Mouse (Mus musculus): ENCODE data around the gene Zfp61. TPM values are rescaled to one million over a fixed set of nuclear protein-coding genes. Genes with fewer than 3 reads are reported as not detected.

Gene Zfp61
- polyA plus RNA-seq (2012; rRNA removed), result 4.3 and 4.9 TPM in 2 replicates

GRCm38 (mm10) chr7:24300771-24301282 lies at the start of gene Zfp61:
Gene Zfp61 (minus strand): TSS chr7:24301232.

GRCm38 (mm10) chr7:24348896-24349295 lies 47.9 kb upstream of the Zfp61 start, which contains the start of gene Lypd5:
Gene Lypd5 (plus strand): TSS chr7:24349196.

GRCm38 (mm10) chr7:24333304-24333986 lies 32.4 kb upstream of the Zfp61 start, which contains the start of gene Tescl:
Gene Tescl (minus strand): TSS chr7:24333936.

GRCm38 (mm10) chr7:24316567-24317092 lies 15.6 kb upstream of the Zfp61 start, which contains the start of gene Zfp94:
Gene Zfp94 (minus strand): TSS chr7:24316666.

GRCm38 (mm10) chr7:24270288-24270672 lies 30.8 kb downstream of the Zfp61 start, which contains the start of gene Zfp93:
Gene Zfp93 (plus strand): TSS chr7:24270420.

GRCm38 (mm10) chr7:24254633-24255474 lies 46.2 kb downstream of the Zfp61 start, which contains the start of gene Zfp108:
Gene Zfp108 (plus strand): TSS chr7:24254794.

Other genes starting within 250 kb of the Zfp61 start
- gene Vmn1r183, start 248.0 kb downstream of the Zfp61 start, polyA plus RNA-seq (2012; rRNA removed), result not detected in 2 replicates
- 8.2 and 9.9 TPM in 2 replicates for gene Zfp180, start 219.3 kb downstream of the Zfp61 start, polyA plus RNA-seq (2012; rRNA removed)
- 0.88 and 1.3 TPM in 2 replicates for gene Zfp112, start 188.9 kb downstream of the Zfp61 start, polyA plus RNA-seq (2012; rRNA removed)
- gene Zfp235, start 167.1 kb downstream of the Zfp61 start, polyA plus RNA-seq (2012; rRNA removed), result 4.0 and 5.8 TPM in 2 replicates
- gene Zfp114, start 126.2 kb downstream of the Zfp61 start, polyA plus RNA-seq (2012; rRNA removed), result 0.14 and 0.20 TPM in 2 replicates
- 1.4 TPM in 2 replicates for gene Zfp111, start 89.8 kb downstream of the Zfp61 start, polyA plus RNA-seq (2012; rRNA removed)
- 0.93 and 1.0 TPM in 2 replicates for gene Zfp109, start 63.7 kb downstream of the Zfp61 start, polyA plus RNA-seq (2012; rRNA removed)
- 0.55 and 0.73 TPM in 2 replicates for gene Zfp108, start 46.4 kb downstream of the Zfp61 start, polyA plus RNA-seq (2012; rRNA removed)
- gene Zfp93, start 30.8 kb downstream of the Zfp61 start, polyA plus RNA-seq (2012; rRNA removed), result 1.4 and 1.6 TPM in 2 replicates
- gene Zfp94, start 15.4 kb upstream of the Zfp61 start, polyA plus RNA-seq (2012; rRNA removed), result 4.4 TPM in 2 replicates
- 1.5 and 1.9 TPM in 2 replicates for gene Tescl, start 32.7 kb upstream of the Zfp61 start, polyA plus RNA-seq (2012; rRNA removed)
- gene Lypd5, start 48.0 kb upstream of the Zfp61 start, polyA plus RNA-seq (2012; rRNA removed), result not detected in 2 replicates
- 136 and 140 TPM in 2 replicates for gene Kcnn4, start 69.0 kb upstream of the Zfp61 start, polyA plus RNA-seq (2012; rRNA removed)
- gene Smg9, start 98.4 kb upstream of the Zfp61 start, polyA plus RNA-seq (2012; rRNA removed), result 49.2 and 51.1 TPM in 2 replicates
- gene Irgc1, start 151.1 kb upstream of the Zfp61 start, polyA plus RNA-seq (2012; rRNA removed), result 0.35 and 1.1 TPM in 2 replicates
- gene Plaur, start 161.3 kb upstream of the Zfp61 start, polyA plus RNA-seq (2012; rRNA removed), result 16.4 and 17.4 TPM in 2 replicates
- 8.6 and 12.3 TPM in 2 replicates for gene Cadm4, start 180.8 kb upstream of the Zfp61 start, polyA plus RNA-seq (2012; rRNA removed)
- 12.5 and 13.9 TPM in 2 replicates for gene Zfp428, start 205.8 kb upstream of the Zfp61 start, polyA plus RNA-seq (2012; rRNA removed)
- not detected in 2 replicates for gene AC161166.1, start 211.2 kb upstream of the Zfp61 start, polyA plus RNA-seq (2012; rRNA removed)
- gene Irgq, start 229.5 kb upstream of the Zfp61 start, polyA plus RNA-seq (2012; rRNA removed), result 15.3 and 16.0 TPM in 2 replicates
- 0.24 TPM in 1 of 2 replicates, not detected in the other for gene Pinlyp, start 244.9 kb upstream of the Zfp61 start, polyA plus RNA-seq (2012; rRNA removed)
- gene Xrcc1, start 245.1 kb upstream of the Zfp61 start, polyA plus RNA-seq (2012; rRNA removed), result 29.9 and 34.7 TPM in 2 replicates